In the genomic region with DNA sequence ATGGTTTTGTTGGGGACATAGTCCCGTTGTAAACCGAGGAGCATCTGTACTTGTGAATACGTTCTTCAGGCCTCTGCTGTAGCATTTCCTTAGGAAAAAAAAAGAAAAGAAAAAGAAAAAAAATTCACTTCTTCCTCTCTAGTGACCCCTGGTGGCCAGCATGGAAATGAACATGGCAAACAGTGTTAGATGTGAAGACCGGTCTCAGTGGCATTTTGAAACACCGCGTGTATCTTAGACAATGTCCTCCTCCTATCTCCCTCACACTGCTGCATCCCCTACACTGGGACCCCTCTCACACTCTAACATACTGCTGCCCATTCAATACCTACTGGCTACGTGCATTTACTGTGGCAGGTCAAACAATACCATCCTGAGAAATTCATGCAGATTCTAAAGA, we compare ENCODE assay signal across 7 mouse cellular contexts.
DNase-seq lines count a peak whose midpoint lies in the region; ATAC-seq and TF ChIP-seq lines count a peak whose summit lies in the region.

No protein-coding gene starts in this region.

- no peak overlapping the region for H3K4me3 ChIP-seq in ES-Bruce4 (ENCODE audit: low read depth, low read length)

- H3K27me3 ChIP-seq in ES-Bruce4 (ENCODE audit: control insufficient read depth, insufficient read depth, low read length, poor library complexity, severe bottlenecking), result no peaks in the 10 kb centered on the region

- intact Hi-C loops in left cerebral cortex, postnatal 25 days (cut with DNase I), result no loop called here

- TF ChIP-seq CTCF in ES-Bruce4 (IDR thresholded peaks at IDR 0.05; ENCODE audit: low read depth, low read length), result peak; percentile 31

- peak; percentile 35 for ATAC-seq in granulocyte monocyte progenitor cell, adult 5-6 weeks (replicated peaks; ENCODE audit: poor library complexity, severe bottlenecking)

- no peak for TF ChIP-seq EP300 in ES-Bruce4 (IDR thresholded peaks at IDR 0.05; ENCODE audit: insufficient read depth, low read depth, low read length)

- H3K36me3 ChIP-seq in ES-Bruce4 (ENCODE audit: control insufficient read depth, insufficient read depth, low read length, poor library complexity, severe bottlenecking), result no peaks in the 10 kb centered on the region

- no peaks in the 10 kb centered on the region for H3K9me3 ChIP-seq in ES-Bruce4 (replicated peaks; ENCODE audit: control insufficient read depth, insufficient read depth, low read length, poor library complexity, severe bottlenecking)

- no peaks in the 10 kb centered on the region for H3K4me1 ChIP-seq in ES-Bruce4 (ENCODE audit: control insufficient read depth, insufficient read depth, low read length)

- H3K9ac ChIP-seq in ES-Bruce4 (ENCODE audit: low read depth, poor library complexity, severe bottlenecking), result no peak overlapping the region

- peak; percentile 24 to 54 for DNase-seq in layer of hippocampus, postnatal 10 days (ENCODE audit: low spot score in 2 of 2)
- no peak for DNase-seq in layer of hippocampus, adult 9-11 months
- DNase-seq in adipocyte (ENCODE audit: low spot score), result peak; percentile 58
- DNase-seq in retina, postnatal 7 days (ENCODE audit: low read depth, low spot score), result peak; percentile 14
- DNase-seq in left cerebral cortex, postnatal 25 days (ENCODE audit: low spot score in 2 of 2), result no peak

- H3K27ac ChIP-seq in ES-Bruce4 (ENCODE audit: insufficient read depth, low read length), result no peak overlapping the region

- no peak for TF ChIP-seq POLR2A in ES-Bruce4 (IDR thresholded peaks at IDR 0.05; ENCODE audit: insufficient read depth, low read length)

Comparison
In these comparisons a context has a peak if more than half of its experiments do, and no peak if none do; other contexts are left out.
1. DNase-seq: peak in layer of hippocampus, postnatal 10 days (2 of 2), adipocyte (single experiment) and retina, postnatal 7 days (single experiment); none in layer of hippocampus, adult 9-11 months (single experiment) and left cerebral cortex, postnatal 25 days (0 of 2).